Mouse (Mus musculus) layer of hippocampus, postnatal 36 days (tissue): ENCODE measurements around the gene Shroom3. TPM values are rescaled to one million over a fixed set of nuclear protein-coding genes. Genes with fewer than 3 reads are reported as not detected.

Experiments used
- microRNA-seq, 2 experiments: library from miRNA; unstranded; fragments of <30 nt; microRNA quantifications; one replicate each; pipeline ENCODE4 v1.2.0; 2021
- total RNA-seq, 2 experiments: library from RNA; stranded (reverse); gene quantifications; 2 replicates each; pipeline ENCODE4 v1.2.3; 2021

Gene Shroom3
- total RNA-seq, 2 experiments from 2014 or later, result 2.1 to 2.5 TPM

Small RNA genes lying within 50 kb of the gene (microRNA-seq; reads per million reads assigned to microRNA genes)
- gene Mir1961, result 0 reads per million in 2 experiments

Other genes starting within 250 kb of the Shroom3 start
- 10 to 100 TPM; 31.3 to 34.4 TPM for gene Nup54, start 248.2 kb upstream of the Shroom3 start, total RNA-seq
- 10 to 100 TPM; 88.8 to 90.7 TPM for gene Scarb2, start 176.6 kb upstream of the Shroom3 start, total RNA-seq
- gene Fam47e, start 128.4 kb upstream of the Shroom3 start, total RNA-seq, result under 1 TPM in 1 of 2 experiments, not detected in 1; 0.30 TPM
- gene Stbd1, start 80.4 kb upstream of the Shroom3 start, total RNA-seq, result 1 to 10 TPM; 3.2 to 3.5 TPM
- 1 to 10 TPM in 1 of 2 experiments, under 1 TPM in 1; 0.30 to 1.4 TPM for gene Ccdc158, start 8.2 kb upstream of the Shroom3 start, total RNA-seq